Mouse (Mus musculus) telencephalon, adult 2 months (tissue): ENCODE data around the gene Mars.
A peak's percentile ranks its signal among the peaks of the same experiment; 100 is the strongest.

ENCODE experiments used
- DNase-seq: peaks from one replicate; pipeline ENCODE4 v3.0.0-alpha.2; 2011; ENCODE audit warnings: low read depth, low spot score

The Mars gene

GRCm38 (mm10) chr10:127287271-127287935 lies 24.2 kb downstream of the Mars start:
- no peak for DNase-seq

GRCm38 (mm10) chr10:127286730-127287129 lies 24.9 kb downstream of the Mars start:
- no peak for DNase-seq

- DNase-seq, result no peak
Measured at GRCm38 (mm10) chr10:127286194-127286593, 25.4 kb downstream of the Mars start.

GRCm38 (mm10) chr10:127285644-127286043 lies 25.9 kb downstream of the Mars start:
- no peak for DNase-seq

GRCm38 (mm10) chr10:127284724-127285500 lies 26.7 kb downstream of the Mars start:
- no peak for DNase-seq

GRCm38 (mm10) chr10:127284105-127284622 lies 27.4 kb downstream of the Mars start:
- DNase-seq, result no peak

GRCm38 (mm10) chr10:127282620-127283215 lies 28.9 kb downstream of the Mars start:
- DNase-seq, result no peak

GRCm38 (mm10) chr10:127281316-127281715 lies 30.3 kb downstream of the Mars start:
- DNase-seq, result no peak

GRCm38 (mm10) chr10:127279730-127280129 lies 31.9 kb downstream of the Mars start:
- no peak for DNase-seq

GRCm38 (mm10) chr10:127274261-127275022 lies 37.1 kb downstream of the Mars start:
- DNase-seq, result no peak

- no peak for DNase-seq
Measured at GRCm38 (mm10) chr10:127272371-127272770, 39.2 kb downstream of the Mars start.

GRCm38 (mm10) chr10:127269884-127270283 lies 41.7 kb downstream of the Mars start:
- DNase-seq, result no peak

- DNase-seq, result no peak
Measured at GRCm38 (mm10) chr10:127269036-127269435, 42.5 kb downstream of the Mars start.

GRCm38 (mm10) chr10:127268401-127268800 lies 43.2 kb downstream of the Mars start:
- no peak for DNase-seq

- DNase-seq, result no peak
Measured at GRCm38 (mm10) chr10:127267318-127267717, 44.3 kb downstream of the Mars start.

- peak; percentile 97 for DNase-seq
Measured at GRCm38 (mm10) chr10:127266112-127267091, 45.2 kb downstream of the Mars start, which contains the start of gene Dctn2. Gene Dctn2, plus strand, starts transcription at chr10:127266368.

GRCm38 (mm10) chr10:127265727-127266111 lies 45.9 kb downstream of the Mars start:
- DNase-seq, result no peak

- DNase-seq, result no peak
Measured at GRCm38 (mm10) chr10:127264971-127265370, 46.6 kb downstream of the Mars start.

- DNase-seq, result no peak
Measured at GRCm38 (mm10) chr10:127264336-127264735, 47.2 kb downstream of the Mars start.

- DNase-seq, result no peak
Measured at GRCm38 (mm10) chr10:127263631-127264030, 48.0 kb downstream of the Mars start.
